Mouse (Mus musculus) lung, embryonic 16.5 days (tissue): ENCODE results near the gene Snx14. TPM values are rescaled to one million over a fixed set of nuclear protein-coding genes. Genes with fewer than 3 reads are reported as not detected.

Experiments
- ATAC-seq: fragments of 200-750 bp; cut with Nextera tagmentation; 2 replicates; pipeline ENCODE4 v1.8.0; 2017; ENCODE audit warnings: low read depth, mild to moderate bottlenecking, moderate library complexity
- H3K27ac ChIP-seq: fragments of 300-500 bp; sonication (generic); 2 replicates; pipeline ENCODE4 v1.5.1; 2014; ENCODE audit warnings: mild to moderate bottlenecking, control low read depth, low read length
- H3K27me3 ChIP-seq: fragments of 300-500 bp; sonication (generic); 2 replicates; pipeline ENCODE4 v1.6.1; 2014; ENCODE audit warnings: low read depth, low read length, mixed read lengths; ENCODE audit not compliant: control insufficient read depth, insufficient read depth
- H3K36me3 ChIP-seq: fragments of 300-500 bp; sonication (generic); 2 replicates; pipeline ENCODE4 v1.6.1; 2014; ENCODE audit warnings: low read length; ENCODE audit not compliant: control insufficient read depth, insufficient read depth
- H3K4me1 ChIP-seq: fragments of 300-500 bp; sonication (generic); replicated peaks from 2 replicates; pipeline ENCODE4 v1.6.1; 2014; ENCODE audit warnings: low read length, mixed read lengths; ENCODE audit not compliant: control insufficient read depth, insufficient read depth
- H3K4me2 ChIP-seq: fragments of 300-500 bp; sonication (generic); 2 replicates; pipeline ENCODE4 v1.6.1; 2014; ENCODE audit warnings: low read depth, low read length, control low read depth
- H3K4me3 ChIP-seq: fragments of 300-500 bp; sonication (generic); 2 replicates; pipeline ENCODE4 v1.5.1; 2014; ENCODE audit warnings: mild to moderate bottlenecking, low read length, control low read depth
- H3K9ac ChIP-seq: fragments of 300-500 bp; sonication (generic); 2 replicates; pipeline ENCODE4 v1.6.1; 2014; ENCODE audit warnings: low read length, control low read depth
- H3K9me3 ChIP-seq: fragments of 300-500 bp; sonication (generic); 2 replicates; pipeline ENCODE4 v1.6.1; 2016; ENCODE audit warnings: low read length; ENCODE audit not compliant: control insufficient read depth
- WGBS: fragments of 180-500 bp; shearing (Covaris S2); extraction: QIAGEN DNeasy Blood & Tissue Kit; methylation state at CpG from one replicate; pipeline ENCODE4 v1.1.7; 2014; 5-methylcytosine and 5-hydroxymethylcytosine counted together
- polyA plus RNA-seq: library from polyadenylated mRNA; unstranded; fragments of >200 nt; fragmentation: Nextera tagmentation; extraction: Ambion mirVana; gene quantifications from 2 replicates; pipeline ENCODE4 v1.2.1, GENCODE M21; 2015

Snx14 gene
- polyA plus RNA-seq, 1 experiment from 2014 or later = 30.1 TPM

- 68% methylated on average over 2 of the region's 2 CpGs for WGBS
- H3K4me1 ChIP-seq = 0 out of 2 replicates have a peak, but pooled peaks cover 2% of the 10 kb centered on the region
- no peaks in the 10 kb centered on the region for H3K36me3 ChIP-seq
- H3K9ac ChIP-seq = no peak overlapping the region
- H3K4me2 ChIP-seq = no peak overlapping the region
- no peaks in the 10 kb centered on the region for H3K9me3 ChIP-seq
- H3K27ac ChIP-seq = no peak overlapping the region
- H3K4me3 ChIP-seq = no peak overlapping the region
- ATAC-seq = no peak
- H3K27me3 ChIP-seq = no peaks in the 10 kb centered on the region
These were observed 79.6 kb downstream of the Snx14 start for GRCm38 (mm10) chr9:88359140-88359539.

GRCm38 (mm10) chr9:88357173-88357572 is 81.6 kb downstream of the Snx14 start:
- no peak overlapping the region for H3K27ac ChIP-seq
- H3K27me3 ChIP-seq = no peaks in the 10 kb centered on the region
- 54% methylated on average over 3 of the region's 3 CpGs for WGBS
- 0 out of 2 replicates have a peak, but pooled peaks cover 2% of the 10 kb centered on the region for H3K4me1 ChIP-seq
- ATAC-seq = no peak
- no peak overlapping the region for H3K4me2 ChIP-seq
- H3K9me3 ChIP-seq = no peaks in the 10 kb centered on the region
- H3K36me3 ChIP-seq = no peaks in the 10 kb centered on the region
- no peak overlapping the region for H3K9ac ChIP-seq
- H3K4me3 ChIP-seq = no peak overlapping the region

DNA sequence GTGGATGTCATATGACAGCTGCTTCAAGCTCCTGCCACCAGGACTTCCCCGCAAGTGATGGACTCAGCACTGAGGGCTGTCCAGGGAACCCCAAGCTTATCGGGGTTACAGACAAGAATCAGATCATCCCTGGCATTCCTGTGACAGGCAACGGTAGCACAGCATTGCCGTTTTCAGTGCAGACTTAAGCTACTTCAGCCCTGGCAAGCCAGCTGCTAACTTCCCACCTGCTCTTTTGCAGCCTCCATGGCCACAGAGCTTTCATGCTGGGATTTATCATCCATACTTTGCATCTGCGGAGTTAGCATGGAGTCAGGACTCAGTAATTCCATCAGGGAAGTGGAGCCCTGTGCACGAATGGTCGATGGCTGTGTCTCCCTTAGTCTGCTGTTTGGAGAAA is 85.3 kb downstream of the Snx14 start:
- no peaks in the 10 kb centered on the region for H3K27me3 ChIP-seq
- no peak for ATAC-seq

GRCm38 (mm10) chr9:88352741-88353140 is 86.0 kb downstream of the Snx14 start:
- Histone ChIP-seq H3K9ac (no peak overlapping the region), H3K4me3 (no peak overlapping the region), H3K27me3 (no peaks in the 10 kb centered on the region), H3K4me1 (no peaks in the 10 kb centered on the region; the same call in 1 of the 2 replicates), H3K4me2 (no peak overlapping the region), H3K27ac (no peak overlapping the region), H3K36me3 (no peaks in the 10 kb centered on the region), H3K9me3 (no peaks in the 10 kb centered on the region)
- 70% methylated on average over 6 of the region's 6 CpGs for WGBS
- no peak for ATAC-seq

More for the DNA sequence above, 85.3 kb downstream of the Snx14 start:
- no peaks in the 10 kb centered on the region; the same call in 1 of the 2 replicates for H3K4me1 ChIP-seq
- H3K27ac ChIP-seq = no peak overlapping the region
- H3K9ac ChIP-seq = no peak overlapping the region
- no peak overlapping the region for H3K4me2 ChIP-seq
- no peaks in the 10 kb centered on the region for H3K36me3 ChIP-seq
- H3K4me3 ChIP-seq = no peak overlapping the region
- H3K9me3 ChIP-seq = no peaks in the 10 kb centered on the region
- 86% methylated on average over 7 of the region's 7 CpGs for WGBS

- H3K4me1 ChIP-seq = no peaks in the 10 kb centered on the region; the same call in 1 of the 2 replicates
- 26% methylated on average over 3 of the region's 3 CpGs for WGBS
- no peaks in the 10 kb centered on the region for H3K36me3 ChIP-seq
- ATAC-seq = no peak; the same call in 1 of the 2 replicates
- no peaks in the 10 kb centered on the region for H3K9me3 ChIP-seq
- H3K4me2 ChIP-seq = no peak overlapping the region
- H3K9ac ChIP-seq = no peak overlapping the region
- no peak overlapping the region; the same call in 1 of the 2 replicates for H3K27ac ChIP-seq
- no peak overlapping the region for H3K4me3 ChIP-seq
- H3K27me3 ChIP-seq = no peaks in the 10 kb centered on the region
These were observed 87.6 kb downstream of the Snx14 start for GRCm38 (mm10) chr9:88351163-88351562.

- no peaks in the 10 kb centered on the region for H3K27me3 ChIP-seq
- H3K9ac ChIP-seq = no peak overlapping the region
- no peaks in the 10 kb centered on the region; the same call in 1 of the 2 replicates for H3K4me1 ChIP-seq
- no peak overlapping the region for H3K27ac ChIP-seq
- no peak overlapping the region for H3K4me3 ChIP-seq
- WGBS = 68% methylated on average over 1 of the region's 1 CpGs
- no peaks in the 10 kb centered on the region for H3K36me3 ChIP-seq
- no peak; the same call in 1 of the 2 replicates for ATAC-seq
- H3K4me2 ChIP-seq = no peak overlapping the region
- no peaks in the 10 kb centered on the region for H3K9me3 ChIP-seq
These were observed 88.4 kb downstream of the Snx14 start for GRCm38 (mm10) chr9:88350317-88350716.

DNA sequence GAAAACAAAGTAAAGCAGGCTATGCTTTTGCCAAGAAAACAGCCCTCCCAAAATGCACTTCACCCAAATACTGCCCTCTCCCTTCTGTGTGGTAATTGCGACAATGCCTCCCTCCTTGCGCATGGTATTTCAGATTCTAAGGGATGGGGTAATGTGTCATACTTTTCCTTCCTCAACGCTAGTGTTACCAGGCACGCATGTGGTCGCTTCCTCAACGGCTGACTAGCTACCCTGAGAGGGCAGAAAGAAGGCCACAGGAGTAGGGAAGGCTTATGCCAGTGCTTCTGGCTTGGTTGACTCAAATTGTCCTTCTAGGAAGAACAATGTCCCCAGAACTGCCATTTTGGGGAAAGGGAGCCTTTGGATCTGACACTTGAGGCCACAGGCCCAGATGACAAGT is 90.1 kb downstream of the Snx14 start:
- Histone ChIP-seq H3K9ac (no peak overlapping the region), H3K36me3 (no peaks in the 10 kb centered on the region), H3K4me3 (no peak overlapping the region), H3K27me3 (no peaks in the 10 kb centered on the region), H3K9me3 (no peaks in the 10 kb centered on the region), H3K4me2 (no peak overlapping the region), H3K4me1 (no peaks in the 10 kb centered on the region; the same call in 1 of the 2 replicates), H3K27ac (no peak overlapping the region)
- no peak for ATAC-seq
- WGBS = 74% methylated on average over 6 of the region's 6 CpGs

GRCm38 (mm10) chr9:88346857-88347256 is 91.9 kb downstream of the Snx14 start:
- ATAC-seq = no peak
- WGBS = 51% methylated on average over 5 of the region's 5 CpGs
- no peak overlapping the region for H3K27ac ChIP-seq

DNA sequence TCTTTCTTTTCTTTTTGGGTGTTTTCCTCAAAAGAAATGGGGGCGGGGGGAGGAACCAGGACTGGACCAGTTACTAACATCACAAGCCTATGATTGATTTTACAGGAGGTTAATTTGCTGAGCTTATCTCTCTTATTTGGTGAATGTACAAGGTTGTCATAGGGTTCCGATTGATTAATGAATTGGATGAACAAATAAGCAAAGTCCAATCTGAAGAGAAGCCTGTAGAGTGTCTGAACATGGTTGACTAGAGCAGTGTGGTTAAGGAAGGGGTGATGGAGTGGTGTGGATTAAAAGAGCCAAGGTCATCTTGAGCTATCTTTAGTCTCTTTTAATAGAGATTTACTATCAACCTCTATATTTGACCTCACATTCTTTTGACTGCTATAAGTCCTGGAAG is 94.3 kb downstream of the Snx14 start:
- no peaks in the 10 kb centered on the region for H3K9me3 ChIP-seq
- H3K36me3 ChIP-seq = no peaks in the 10 kb centered on the region
- ATAC-seq = no peak
- H3K4me1 ChIP-seq = no peaks in the 10 kb centered on the region
- H3K4me2 ChIP-seq = no peak overlapping the region
- H3K27ac ChIP-seq = no peak overlapping the region
- 91% methylated on average over 2 of the region's 2 CpGs for WGBS
- H3K9ac ChIP-seq = no peak overlapping the region
- H3K4me3 ChIP-seq = no peak overlapping the region
- H3K27me3 ChIP-seq = no peaks in the 10 kb centered on the region

More at GRCm38 (mm10) chr9:88346857-88347256, 91.9 kb downstream of the Snx14 start:
- Histone ChIP-seq H3K27me3 (no peaks in the 10 kb centered on the region), H3K4me1 (no peaks in the 10 kb centered on the region; the same call in 1 of the 2 replicates), H3K4me2 (no peak overlapping the region), H3K9ac (no peak overlapping the region), H3K4me3 (no peak overlapping the region), H3K36me3 (no peaks in the 10 kb centered on the region), H3K9me3 (no peaks in the 10 kb centered on the region)

- H3K4me3 ChIP-seq = no peak overlapping the region
- no peaks in the 10 kb centered on the region for H3K9me3 ChIP-seq
- no peaks in the 10 kb centered on the region for H3K27me3 ChIP-seq
- no peak overlapping the region for H3K27ac ChIP-seq
- ATAC-seq = no peak
- WGBS = 62% methylated on average over 3 of the region's 3 CpGs
- H3K4me2 ChIP-seq = no peak overlapping the region
- H3K36me3 ChIP-seq = no peaks in the 10 kb centered on the region
- no peaks in the 10 kb centered on the region for H3K4me1 ChIP-seq
- no peak overlapping the region for H3K9ac ChIP-seq
These were observed 96.1 kb downstream of the Snx14 start for GRCm38 (mm10) chr9:88342701-88343100.
